Mouse (Mus musculus) mouse embryonic stem cell (cell line): ENCODE measurements around the gene Asf1a.
"Not testable (repeated sequence)": the region's sequence is repeated elsewhere in the genome, so short reads cannot be mapped to it uniquely, and the experiment has no call there.

Experiments
- in situ Hi-C, 2 experiments: fragments of 300-500 bp; cut with MboI; formaldehyde crosslinking; loops; 1 replicate in 1 of 2; 3 replicates in 1 of 2; pipeline ENCODE4 v1.14.3; 2019 to 2020; ENCODE audit warnings: low sequenced_read_pairs in 2 of 2, low pct_unique_long_range_greater_than_20kb in 1 of 2, mixed read lengths in 1 of 2; ENCODE audit not compliant: unreplicated experiment in 1 of 2

The Asf1a gene

DNA sequence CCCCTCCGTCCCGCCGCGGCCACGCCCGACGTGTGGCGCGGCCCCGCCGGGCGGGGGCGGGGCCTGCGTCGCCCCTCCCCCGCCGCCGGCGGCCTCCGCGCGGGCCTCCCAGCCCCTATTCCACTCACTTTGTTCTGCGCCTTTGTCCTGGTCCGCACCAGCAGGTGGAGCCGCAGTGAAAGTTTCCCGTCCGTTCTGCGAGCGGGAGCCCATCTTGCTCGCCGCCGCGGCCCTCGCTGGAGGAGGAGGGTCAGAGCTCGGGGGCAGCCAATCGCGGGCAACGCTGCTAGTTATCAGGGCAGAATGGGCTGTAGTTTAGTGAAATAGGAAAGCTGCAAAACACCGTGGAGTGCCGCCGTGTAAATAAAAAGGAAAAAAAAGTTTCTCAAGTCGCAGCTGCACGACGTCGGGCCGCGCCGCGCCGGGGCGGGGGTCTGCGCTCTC lies at the start of gene Asf1a:
Gene Asf1a, plus strand, starts transcription at position 81 of the 444 bp plus-strand sequence.
- in situ Hi-C loops, result no loop called here

DNA sequence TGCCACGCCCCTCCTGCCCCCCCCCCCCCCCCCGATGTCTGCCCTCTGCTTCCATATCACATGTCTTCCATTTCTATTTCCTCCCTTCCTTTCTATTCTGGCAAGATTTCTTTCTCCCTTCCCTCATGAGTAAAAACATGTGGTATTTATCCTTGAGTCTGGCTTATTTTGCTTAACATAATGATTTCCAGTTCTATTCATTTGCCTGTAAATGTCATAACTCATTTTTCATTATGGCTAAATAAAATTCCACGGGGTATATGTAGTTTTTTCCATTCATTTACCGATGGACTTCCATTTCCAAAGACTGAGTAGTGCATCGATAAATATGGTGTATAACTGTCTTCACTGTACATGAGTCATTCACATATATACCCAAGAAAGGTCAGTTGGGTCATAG lies 34.6 kb upstream of the Asf1a start:
- in situ Hi-C loops, result no loop called here

DNA sequence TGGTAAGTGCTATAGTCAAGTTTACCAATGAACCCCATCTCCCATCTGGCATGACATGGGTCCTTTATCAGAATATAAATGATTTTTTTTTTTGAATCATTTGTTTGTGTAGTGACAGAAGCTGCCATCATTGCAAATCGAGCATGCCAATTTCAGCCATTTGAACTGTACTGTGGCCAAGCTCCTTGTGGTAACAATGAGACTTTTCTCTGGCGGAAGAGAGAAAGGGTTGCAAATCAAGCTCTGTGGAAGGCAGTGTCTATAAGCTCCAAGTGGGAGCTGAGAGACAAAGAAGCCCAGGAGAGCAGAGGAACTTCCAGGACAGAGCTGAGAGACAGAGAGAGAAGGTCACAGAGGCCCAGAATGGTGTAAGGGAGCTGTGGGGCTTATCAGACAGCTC lies 31.0 kb upstream of the Asf1a start:
- in situ Hi-C loops, result no loop called here

DNA sequence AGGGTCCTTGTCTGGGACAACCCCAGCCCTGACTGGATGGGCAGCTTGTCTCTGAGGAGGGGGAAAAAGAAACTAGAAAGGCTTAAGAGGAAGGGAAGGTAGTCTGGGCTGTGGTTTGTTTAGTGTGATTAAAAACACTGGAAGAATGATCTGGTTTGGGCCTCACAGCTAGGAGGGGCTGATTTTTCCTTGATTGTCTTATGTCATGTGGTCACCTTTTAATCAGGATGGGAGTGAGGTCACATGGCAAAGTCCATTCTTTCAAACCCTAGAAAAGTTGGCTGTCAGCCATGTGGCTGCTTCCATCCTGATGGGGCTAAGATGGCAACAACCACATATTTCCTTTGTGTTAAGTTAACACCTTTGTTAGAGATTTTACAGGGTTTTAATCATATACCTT lies 28.0 kb upstream of the Asf1a start:
- in situ Hi-C loops, result no loop called here

DNA sequence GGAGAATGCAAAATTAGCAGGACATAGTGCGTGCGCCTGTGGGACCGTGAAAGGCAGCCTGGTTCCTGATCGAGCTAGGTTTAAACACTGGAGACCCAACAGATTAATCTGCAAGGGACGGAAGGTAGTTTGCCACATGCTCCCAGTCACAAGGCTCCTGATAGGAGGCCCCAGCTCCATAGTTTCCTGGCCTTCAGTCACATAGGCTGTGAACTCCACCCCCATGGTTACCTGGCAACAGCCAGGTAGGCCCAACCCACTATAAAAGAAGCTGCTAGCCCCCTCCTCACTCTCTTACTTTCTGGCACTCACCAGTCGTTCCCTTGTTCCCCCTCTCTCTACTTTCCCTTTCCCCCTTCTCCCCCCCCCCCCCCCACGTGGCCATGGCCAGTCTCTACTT lies 16.4 kb upstream of the Asf1a start:
- in situ Hi-C loops, result no loop called here

DNA sequence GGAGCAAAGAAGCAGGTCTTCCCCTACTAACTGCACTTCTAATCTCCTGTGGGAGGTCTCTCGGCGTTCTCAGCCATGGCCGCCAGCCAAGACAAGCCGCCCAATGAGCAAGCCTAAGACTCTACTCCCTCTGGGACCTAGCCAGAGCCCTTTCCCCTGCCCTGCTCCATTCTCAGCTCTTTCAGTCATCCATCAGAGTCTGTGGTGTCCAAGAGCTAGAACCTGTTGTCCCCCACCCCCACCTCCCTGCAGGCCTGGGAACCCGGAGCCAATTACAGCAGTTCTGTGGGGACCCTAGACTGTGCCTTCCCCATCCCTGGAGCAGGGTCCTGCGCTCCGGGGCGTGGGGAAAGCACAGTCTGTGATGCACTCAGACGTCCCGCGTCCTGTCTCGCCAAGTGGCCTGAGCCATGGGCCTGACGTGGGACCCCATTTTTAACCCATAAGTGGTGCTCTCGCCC lies 15.9 kb upstream of the Asf1a start:
- in situ Hi-C loops, result no loop called here

DNA sequence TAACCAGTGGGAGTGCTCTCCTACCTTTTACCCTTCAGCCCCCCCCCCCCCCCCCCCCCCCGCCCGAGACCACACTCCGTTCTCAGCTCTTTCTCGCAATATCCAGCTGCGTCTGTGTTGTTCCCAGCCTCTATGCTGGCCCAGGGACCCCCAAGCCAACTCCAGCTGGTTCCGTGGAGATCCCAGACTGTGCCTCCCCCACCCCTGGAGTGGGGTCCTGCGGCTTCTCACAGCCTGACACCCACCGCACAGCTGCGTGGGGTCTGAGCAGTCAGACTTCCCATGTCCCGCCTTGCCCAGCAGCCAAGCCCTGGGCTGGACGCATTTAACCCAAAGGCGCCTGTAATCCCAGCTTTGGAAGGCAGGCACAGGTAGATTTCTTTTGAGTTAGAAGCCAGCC lies 15.5 kb upstream of the Asf1a start:
- in situ Hi-C loops, result no loop called here

DNA sequence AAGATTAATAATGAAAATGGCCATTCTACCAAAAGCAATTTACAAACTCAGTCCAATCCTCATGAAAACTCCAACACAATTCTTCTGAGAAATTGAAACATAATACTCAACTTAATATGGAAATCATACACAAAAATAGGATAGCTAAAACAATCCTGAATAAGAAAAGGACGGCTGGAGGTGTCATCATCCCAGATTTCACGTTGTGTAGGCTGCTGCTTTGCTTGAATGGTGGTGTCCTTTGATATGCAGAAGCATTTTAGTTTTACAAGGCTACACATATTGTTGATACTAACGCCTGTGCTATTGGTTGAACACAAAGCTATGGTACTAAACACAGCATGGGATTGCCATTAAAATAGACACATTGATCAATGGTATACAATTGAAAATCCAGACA lies 10.8 kb upstream of the Asf1a start:
- in situ Hi-C loops, result no loop called here

DNA sequence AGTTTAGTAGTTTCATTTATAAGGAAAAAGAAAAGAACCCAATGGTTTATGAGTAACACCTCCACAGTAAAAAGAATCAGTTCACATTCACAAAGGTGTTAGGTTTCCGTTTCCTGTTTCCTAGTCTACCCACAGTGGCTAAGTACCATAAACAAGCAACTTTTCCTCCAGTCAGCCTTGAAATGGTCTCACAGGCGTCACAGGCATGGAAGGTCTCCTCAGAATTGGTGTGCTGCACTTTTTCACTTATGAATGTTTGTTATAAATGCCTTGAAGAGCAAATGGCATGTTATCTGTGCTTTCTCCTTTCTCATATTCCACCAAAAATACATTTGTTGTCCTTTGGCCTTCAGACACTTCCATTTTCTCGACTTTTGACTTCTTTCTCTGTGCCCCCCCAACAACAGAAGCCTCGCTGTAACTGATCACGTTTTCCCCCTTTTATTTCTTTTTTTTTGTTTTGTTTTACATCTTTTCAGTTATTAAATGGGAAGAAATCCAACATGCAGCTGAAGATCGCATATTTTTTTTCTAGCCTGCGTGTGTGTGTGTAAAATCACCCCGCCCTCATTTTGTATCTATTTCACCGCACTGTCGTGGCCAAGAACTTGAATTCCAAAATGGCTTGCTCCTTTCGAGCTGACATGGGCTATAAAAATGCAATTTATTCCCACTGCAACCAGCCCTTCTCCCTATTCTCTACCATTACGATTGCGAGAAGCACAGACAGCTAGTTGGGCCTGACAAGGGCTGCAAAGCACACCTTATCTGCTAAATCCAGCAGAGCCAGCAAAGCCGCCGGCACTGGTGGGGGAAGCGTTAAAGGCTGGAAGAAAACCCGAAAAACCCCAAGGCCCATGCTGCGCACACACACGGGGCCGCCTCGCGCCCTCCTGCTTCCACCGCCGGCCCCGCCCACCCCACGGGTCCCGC lies 547 bp upstream of the Asf1a start:
- in situ Hi-C loops, result no loop called here

DNA sequence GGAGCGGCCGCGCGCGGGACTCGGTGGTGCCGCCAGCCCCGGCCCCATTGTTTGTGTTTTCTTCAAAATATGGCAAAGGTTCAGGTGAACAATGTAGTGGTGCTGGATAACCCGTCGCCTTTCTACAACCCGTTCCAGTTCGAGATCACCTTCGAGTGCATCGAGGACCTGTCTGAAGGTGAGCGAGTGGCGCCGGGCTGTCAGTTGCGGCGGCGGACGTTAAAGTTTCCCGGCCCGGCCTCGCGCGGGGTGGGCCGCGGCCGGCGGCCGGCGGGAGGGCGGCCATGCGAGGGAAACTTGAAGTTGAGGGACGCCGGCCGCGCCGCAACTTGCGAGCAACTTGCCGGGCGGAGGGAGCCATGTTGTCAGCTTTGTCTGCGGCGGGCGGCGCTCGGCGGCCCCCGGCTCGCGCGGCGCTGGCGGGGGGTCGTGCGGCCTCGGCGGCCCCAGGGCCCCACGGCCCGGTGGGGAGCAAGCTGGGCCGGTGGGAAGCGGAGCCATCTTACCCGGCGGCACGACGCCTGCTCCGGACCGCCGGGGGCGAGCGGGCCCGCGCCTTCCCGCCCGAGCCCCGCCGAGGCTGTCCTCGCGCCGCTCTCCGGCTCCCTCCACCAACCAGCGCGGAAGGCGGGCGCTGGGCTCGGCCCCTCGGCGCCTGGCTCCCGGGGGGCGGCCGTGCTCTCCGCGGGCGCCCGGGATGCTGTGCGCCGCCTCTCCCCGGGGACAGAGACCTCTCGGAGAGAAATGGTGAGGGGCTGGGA lies 744 bp downstream of the Asf1a start:
- in situ Hi-C loops, result no loop called here

DNA sequence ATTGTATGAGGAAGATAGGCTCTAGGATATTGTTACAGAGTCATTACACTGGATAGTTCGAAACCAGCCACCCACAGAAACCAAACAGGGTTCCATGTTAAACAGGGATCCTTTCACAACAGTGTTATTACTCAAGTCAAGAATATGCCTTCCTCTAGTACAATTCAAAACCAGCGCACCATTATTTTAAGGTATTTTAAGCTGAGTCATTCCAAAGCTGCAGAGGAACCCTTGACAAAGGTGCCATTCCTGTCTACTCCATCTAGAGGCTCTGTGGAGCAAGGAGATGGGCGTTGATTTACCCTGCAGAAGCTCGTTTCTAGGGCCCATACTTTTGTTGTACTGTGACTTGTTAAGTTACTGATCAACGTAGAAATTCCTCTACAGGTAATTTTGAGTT lies 2.3 kb downstream of the Asf1a start:
- in situ Hi-C loops, result no loop called here

DNA sequence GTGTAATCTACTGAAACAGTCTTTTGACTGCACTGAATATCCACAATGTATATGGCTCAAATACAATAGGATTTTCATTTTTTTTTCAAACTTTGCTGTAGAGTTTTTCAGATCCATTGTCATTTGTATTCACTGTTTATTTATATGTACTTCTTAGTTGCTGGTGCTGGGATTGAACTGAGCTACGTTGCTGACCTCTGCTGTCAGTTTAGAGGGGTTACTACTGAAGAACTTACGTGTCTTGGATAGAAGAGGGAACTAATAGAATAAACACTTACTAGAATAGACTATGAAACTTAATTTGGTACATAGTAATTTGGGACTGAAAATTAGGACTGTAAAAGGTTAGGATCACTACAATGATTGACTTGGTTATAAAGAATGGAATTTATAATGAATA lies 8.8 kb downstream of the Asf1a start:
- in situ Hi-C loops, result no loop called here

DNA sequence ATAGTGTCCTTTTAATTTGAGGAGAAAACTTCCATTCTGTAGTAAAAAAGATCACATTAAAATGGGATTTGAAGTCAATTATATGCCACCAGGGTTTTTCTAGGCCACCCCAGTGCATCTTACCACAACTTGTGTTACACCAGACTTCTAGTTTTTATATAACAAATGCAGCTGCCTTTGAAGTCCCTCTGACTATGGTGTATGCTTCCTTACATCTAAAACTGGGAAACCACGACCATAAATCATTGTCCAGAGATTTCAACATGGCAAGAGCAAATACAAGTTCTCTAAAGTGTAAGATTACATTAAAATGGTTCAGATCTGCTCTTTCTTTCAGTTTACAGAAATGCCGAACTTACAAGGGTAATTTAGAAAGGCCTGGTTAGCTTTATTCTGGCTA lies 11.7 kb downstream of the Asf1a start:
- in situ Hi-C loops, result no loop called here

DNA sequence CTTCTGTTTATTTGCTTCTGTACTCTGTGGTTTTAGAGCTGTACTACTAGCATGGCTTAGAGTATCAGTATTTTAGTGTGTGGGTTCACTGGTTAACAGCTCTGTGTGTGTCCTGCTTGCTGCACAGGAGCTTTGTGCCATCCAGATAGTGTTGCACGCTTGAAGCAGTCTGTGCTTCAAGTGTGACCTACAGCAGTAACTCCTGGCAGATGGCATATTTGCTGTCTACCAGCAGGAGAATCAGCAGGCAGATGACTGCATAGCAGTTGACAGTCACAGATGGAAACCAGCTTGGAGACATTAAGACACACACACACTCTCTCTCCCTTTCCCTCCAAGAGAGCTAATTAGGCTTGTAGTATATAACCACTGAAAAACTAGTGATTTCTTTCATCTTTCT lies 15.6 kb downstream of the Asf1a start:
- in situ Hi-C loops, result no loop called here

DNA sequence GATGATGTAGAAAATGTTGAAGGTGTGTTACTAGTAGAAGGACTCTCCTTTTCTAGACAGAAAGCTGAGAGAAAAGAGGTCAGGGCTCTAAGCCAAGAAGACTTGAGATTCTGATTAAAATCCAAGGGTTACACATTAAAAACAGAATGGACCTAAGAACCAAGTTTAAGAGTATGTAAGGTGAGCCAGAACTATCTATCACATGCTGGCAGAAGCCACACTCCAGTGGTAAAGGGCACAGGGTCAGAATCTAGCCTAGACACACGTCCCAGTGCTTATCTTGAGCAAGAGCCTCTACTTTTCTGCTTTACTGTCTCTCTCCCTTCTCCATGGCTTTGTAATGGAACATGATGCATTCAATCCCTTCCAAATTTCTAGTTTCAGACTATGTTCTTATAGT lies 17.4 kb downstream of the Asf1a start:
- in situ Hi-C loops, result no loop called here

DNA sequence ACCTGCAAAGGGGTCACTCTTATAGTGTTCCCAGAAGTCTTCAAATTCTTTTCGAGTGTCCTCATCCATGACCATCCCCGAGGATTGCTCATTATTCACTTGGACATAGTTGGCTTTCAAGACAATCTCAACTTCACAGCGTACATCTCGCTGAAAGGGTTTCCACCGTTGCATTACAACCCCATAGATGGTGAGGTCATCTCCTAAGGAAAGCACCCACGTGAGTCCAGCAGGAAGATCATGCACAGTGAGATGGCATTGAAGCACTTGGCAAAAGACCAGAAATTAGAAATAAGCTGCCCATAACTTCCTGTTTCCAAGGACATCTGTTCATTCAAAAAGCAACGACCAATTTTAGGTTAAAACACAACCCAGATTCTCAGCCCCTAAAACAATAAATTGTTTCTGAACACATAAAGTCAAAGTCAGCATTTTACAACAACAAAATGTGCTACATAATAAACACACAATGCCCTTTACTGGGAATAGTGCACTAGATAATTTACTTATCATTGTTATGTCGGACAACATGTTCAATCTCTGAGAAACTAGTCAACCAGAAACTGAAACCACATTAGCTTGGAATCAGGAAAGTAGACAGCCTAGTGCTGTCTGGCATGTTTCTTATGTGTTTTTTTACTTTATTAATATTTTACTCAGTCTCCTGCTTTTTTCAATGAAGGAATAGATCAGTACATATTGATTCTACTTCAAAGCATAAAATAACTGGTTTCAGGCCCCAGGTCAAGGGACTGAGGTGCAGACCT lies 19.5 kb downstream of the Asf1a start:
- in situ Hi-C loops, result no loop called here

DNA sequence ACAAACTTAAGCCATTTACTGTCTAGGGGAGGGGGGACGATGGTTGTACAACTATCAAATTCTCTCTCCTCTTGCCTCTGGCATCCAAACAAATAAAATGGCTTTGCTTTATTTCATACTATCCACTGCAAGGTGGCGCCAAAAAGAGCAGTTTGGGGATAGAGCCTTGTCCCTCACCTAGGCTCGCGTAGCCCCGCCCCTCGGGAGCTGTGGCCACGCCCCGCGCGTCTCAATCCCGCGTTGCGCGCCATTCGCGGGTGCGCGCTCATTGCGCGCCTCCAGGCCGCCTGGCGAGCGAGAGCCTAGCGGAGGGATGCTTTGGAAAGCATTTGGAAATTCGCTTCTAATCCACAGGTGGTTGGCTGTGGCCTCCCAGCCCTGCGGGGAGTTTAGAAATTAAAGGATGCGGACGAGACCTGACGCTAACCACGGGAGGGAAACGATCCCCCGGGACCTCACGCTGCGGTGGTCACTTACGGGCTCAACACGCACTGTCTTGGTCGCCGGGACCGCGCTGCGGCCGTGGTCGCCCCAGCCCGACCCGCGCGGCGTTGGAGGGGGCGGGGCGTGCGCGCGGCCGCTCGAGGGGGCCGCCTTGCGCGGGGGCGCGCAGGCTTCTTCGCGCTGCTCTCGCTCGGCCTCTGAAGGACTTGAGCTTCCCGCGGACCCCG lies 32.8 kb downstream of the Asf1a start:
- in situ Hi-C loops, result no loop called here

DNA sequence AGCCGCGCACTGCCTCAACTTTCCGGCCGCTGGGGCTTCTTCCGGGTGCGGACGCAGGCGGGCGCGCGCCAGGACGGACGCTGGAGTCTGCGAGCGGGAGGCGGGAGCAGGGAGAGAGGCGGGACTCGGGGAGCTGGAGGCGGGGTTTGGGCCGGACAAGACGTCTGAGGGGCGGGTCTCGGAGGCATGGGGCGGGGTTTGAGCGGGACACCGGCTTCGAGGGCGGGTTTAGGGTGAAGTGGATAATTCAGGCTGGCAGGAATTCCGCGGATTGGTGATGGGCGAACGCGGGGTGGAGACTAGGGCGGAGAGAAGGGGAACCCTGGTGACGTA lies 33.3 kb downstream of the Asf1a start:
- in situ Hi-C loops, result no loop called here

DNA sequence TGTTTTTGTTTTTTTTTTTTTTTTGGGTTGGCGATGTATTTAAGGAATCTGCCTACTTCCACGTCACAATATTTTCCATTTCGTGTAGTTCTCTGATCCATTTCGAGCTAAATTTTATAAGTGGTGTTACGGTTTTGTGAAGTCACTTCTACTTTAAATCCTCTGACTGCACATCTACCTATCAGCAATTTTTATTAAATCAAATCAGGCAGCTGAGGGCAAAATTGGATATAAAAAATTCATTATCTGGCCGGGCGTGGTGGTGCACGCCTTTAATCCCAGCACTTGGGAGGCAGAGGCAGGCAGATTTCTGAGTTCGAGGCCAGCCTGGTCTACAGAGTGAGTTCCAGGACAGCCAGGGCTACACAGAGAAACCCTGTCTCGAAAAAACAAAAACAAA lies 33.8 kb downstream of the Asf1a start, which contains the start of gene Mcm9:
Gene Mcm9, minus strand, starts transcription at position 101 of the 400 bp plus-strand sequence.
- in situ Hi-C loops, result not testable (repeated sequence)
